Mouse (Mus musculus) cerebellum, adult 2 months (tissue): Measurements from ENCODE around the gene Lrrc7. TPM values are rescaled to one million over a fixed set of nuclear protein-coding genes. Genes with fewer than 3 reads are reported as not detected.

Experiments
- DNase-seq, 2 experiments: peaks; one replicate each; pipeline ENCODE4 v3.0.0; 2021
- H3K27ac ChIP-seq: fragments of 200-500 bp; 2 replicates; pipeline ENCODE4 v1.5.1; 2012; ENCODE audit warnings: low read length, control low read depth, inconsistent platforms; ENCODE audit not compliant: insufficient read depth
- H3K27me3 ChIP-seq: fragments of 200-500 bp; 2 replicates; pipeline ENCODE4 v1.6.1; 2012; ENCODE audit warnings: inconsistent platforms, mild to moderate bottlenecking, low read length, moderate library complexity; ENCODE audit not compliant: control insufficient read depth, insufficient read depth
- H3K4me1 ChIP-seq: fragments of 200-500 bp; 2 replicates; pipeline ENCODE4 v1.6.1; 2011; ENCODE audit warnings: low read length; ENCODE audit not compliant: control insufficient read depth, insufficient read depth
- H3K4me3 ChIP-seq: fragments of 200-500 bp; replicated peaks from 2 replicates; pipeline ENCODE3; 2011; ENCODE audit warnings: mild to moderate bottlenecking, low read depth, low read length, control low read depth; ENCODE audit not compliant: insufficient read depth
- CTCF ChIP-seq: fragments of 200-500 bp; IDR thresholded peaks from 2 replicates; pipeline ENCODE4 v1.5.1; 2011; ENCODE audit warnings: low read depth, mild to moderate bottlenecking, control low read depth, low read length, moderate library complexity, borderline replicate concordance; ENCODE audit not compliant: insufficient read depth
- POLR2A ChIP-seq: fragments of 200-500 bp; IDR thresholded peaks from 2 replicates; pipeline ENCODE4 v1.6.1; 2011; ENCODE audit warnings: low read length, control low read depth, borderline replicate concordance; ENCODE audit not compliant: insufficient read depth
- WGBS: fragments of 180-500 bp; shearing (Covaris S2); methylation state at CpG from one replicate; pipeline ENCODE4 v1.1.7; 2018; 5-methylcytosine and 5-hydroxymethylcytosine counted together
- polyA plus RNA-seq: library from polyadenylated mRNA; depleted of rRNA; stranded (reverse); fragments of >200 nt; gene quantifications from 2 replicates; pipeline ENCODE4 v1.2.3, GENCODE M21; 2012

The Lrrc7 gene
- polyA plus RNA-seq, 1 experiment, result 2.0 TPM

- Histone ChIP-seq H3K27me3 (no peaks in the 10 kb centered on the region), H3K27ac (no peak overlapping the region), H3K4me3 (no peak overlapping the region), H3K4me1 (no peaks in the 10 kb centered on the region)
- TF ChIP-seq CTCF (no peak), POLR2A (no peak)
- DNase-seq, result peak in 1 of 2 experiments; percentile 6
- 16% methylated on average over 5 of the region's 5 CpGs for WGBS
Measured at GRCm38 (mm10) chr3:158295041-158295440, 267.0 kb downstream of the Lrrc7 start.

GRCm38 (mm10) chr3:158284431-158284830 lies 277.6 kb downstream of the Lrrc7 start:
- Histone ChIP-seq H3K27ac (no peak overlapping the region), H3K4me1 (no peaks in the 10 kb centered on the region), H3K27me3 (no peaks in the 10 kb centered on the region), H3K4me3 (no peak overlapping the region)
- TF ChIP-seq CTCF, result no peak
- TF ChIP-seq POLR2A, result no peak
- WGBS, result 58% methylated on average over 1 of the region's 1 CpGs
- no peak for DNase-seq

- H3K27ac ChIP-seq, result no peak overlapping the region
- H3K27me3 ChIP-seq, result no peaks in the 10 kb centered on the region
- TF ChIP-seq CTCF, result no peak
- no peak for TF ChIP-seq POLR2A
- no peak for DNase-seq
- H3K4me3 ChIP-seq, result no peak overlapping the region
- WGBS, result 90% methylated on average over 2 of the region's 2 CpGs
- no peaks in the 10 kb centered on the region for H3K4me1 ChIP-seq
Measured at GRCm38 (mm10) chr3:158278631-158279030, 283.4 kb downstream of the Lrrc7 start.

GRCm38 (mm10) chr3:158272700-158273099 lies 289.3 kb downstream of the Lrrc7 start:
- Histone ChIP-seq H3K27ac (no peak overlapping the region), H3K4me3 (no peak overlapping the region), H3K27me3 (no peaks in the 10 kb centered on the region), H3K4me1 (no peaks in the 10 kb centered on the region)
- TF ChIP-seq CTCF (no peak), POLR2A (no peak)
- no peak for DNase-seq
- WGBS, result 96% methylated on average over 1 of the region's 1 CpGs

GRCm38 (mm10) chr3:158270887-158271286 lies 291.1 kb downstream of the Lrrc7 start:
- H3K27me3 ChIP-seq, result no peaks in the 10 kb centered on the region
- 70% methylated on average over 1 of the region's 1 CpGs for WGBS
- no peaks in the 10 kb centered on the region for H3K4me1 ChIP-seq
- DNase-seq, result no peak
- no peak overlapping the region for H3K27ac ChIP-seq
- H3K4me3 ChIP-seq, result no peak overlapping the region
- TF ChIP-seq POLR2A, result no peak
- TF ChIP-seq CTCF, result no peak

GRCm38 (mm10) chr3:158252576-158252975 lies 309.4 kb downstream of the Lrrc7 start:
- TF ChIP-seq POLR2A (no peak), CTCF (no peak)

GRCm38 (mm10) chr3:158247672-158248071 lies 314.3 kb downstream of the Lrrc7 start:
- WGBS, result 47% methylated on average over 1 of the region's 1 CpGs
- Histone ChIP-seq H3K4me1 (no peaks in the 10 kb centered on the region), H3K27me3 (no peaks in the 10 kb centered on the region), H3K27ac (no peak overlapping the region), H3K4me3 (no peak overlapping the region)
- no peak for DNase-seq
- TF ChIP-seq POLR2A (no peak), CTCF (no peak)

More at GRCm38 (mm10) chr3:158252576-158252975, 309.4 kb downstream of the Lrrc7 start:
- Histone ChIP-seq H3K4me1 (no peaks in the 10 kb centered on the region), H3K27ac (no peak overlapping the region), H3K27me3 (no peaks in the 10 kb centered on the region), H3K4me3 (no peak overlapping the region)
- no peak for DNase-seq

- Histone ChIP-seq H3K4me3 (no peak overlapping the region), H3K4me1 (no peaks in the 10 kb centered on the region), H3K27me3 (no peaks in the 10 kb centered on the region), H3K27ac (no peak overlapping the region)
- whole genome bisulfite sequencing, result 81% methylated on average over 2 of the region's 2 CpGs
- no peak for TF ChIP-seq POLR2A
- no peak for TF ChIP-seq CTCF
- no peak for DNase-seq
Measured at GRCm38 (mm10) chr3:158210657-158211056, 351.4 kb downstream of the Lrrc7 start.
